Comparison of ENCODE assay signal across 15 mouse cellular contexts in the genomic region with DNA sequence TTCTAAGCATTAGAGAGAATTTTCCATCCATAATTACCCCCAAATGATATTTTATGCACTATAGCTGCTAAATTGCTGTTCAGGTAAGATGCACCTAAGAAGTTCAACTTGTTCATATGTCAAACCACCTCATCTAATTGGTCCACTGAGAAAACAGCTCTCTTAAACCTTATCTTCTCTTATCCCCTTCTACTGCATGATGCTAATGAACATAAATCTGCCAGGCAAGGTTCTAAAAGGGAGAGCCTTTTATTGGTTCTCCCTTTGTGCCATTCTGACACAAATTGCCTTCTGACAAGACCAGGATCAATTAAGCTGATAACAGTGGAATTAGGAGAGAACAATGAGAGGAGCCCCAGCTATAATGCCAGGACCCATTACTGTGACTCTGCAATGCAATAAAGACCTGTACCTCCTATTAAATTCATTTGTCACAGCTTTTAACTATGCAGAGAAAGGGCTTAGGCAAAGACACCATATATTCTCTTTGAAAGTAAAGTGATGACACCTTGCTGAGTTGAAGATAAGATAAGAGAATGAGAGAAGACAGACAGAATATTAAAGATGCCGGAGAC.
"Had no signal": no experiment of that assay in that cellular context is flagged by ENCODE, and none has a peak within 500 bp of the region (broad histone marks: within the 10 kb centered on the region; RNA-seq: fewer than 3 reads in every experiment).

No protein-coding gene starts in this region.

- H3K4me3 ChIP-seq: limb, embryonic 15.5 days; liver, embryonic 12.5 days; myocyte; neural tube, embryonic 13.5 days had no signal

- H3K27me3 ChIP-seq: limb, embryonic 15.5 days; liver, embryonic 12.5 days; neural tube, embryonic 13.5 days had no signal

- H3K9ac ChIP-seq: limb, embryonic 15.5 days; liver, embryonic 12.5 days; lung, embryonic 14.5 days; neural tube, embryonic 13.5 days had no signal

- H3K4me1 ChIP-seq: limb, embryonic 15.5 days; liver, embryonic 12.5 days; neural tube, embryonic 13.5 days had no signal

- H3K27ac ChIP-seq: kidney, postnatal 0 days; limb, embryonic 15.5 days; liver, embryonic 12.5 days; neural tube, embryonic 13.5 days; stomach, postnatal 0 days had no signal

- H3K9me3 ChIP-seq: limb, embryonic 15.5 days; liver, embryonic 12.5 days; neural tube, embryonic 13.5 days had no signal

- DNase-seq: kidney, adult 8-10 months; kidney, postnatal 36 days; layer of hippocampus, adult 9-11 months; layer of hippocampus, postnatal 36 days; lung, embryonic 14.5 days; lung, postnatal 10 days; lung, postnatal 4 days; thymus, postnatal 4 days had no signal

- H3K4me2 ChIP-seq: limb, embryonic 15.5 days; liver, embryonic 12.5 days; lung, embryonic 14.5 days; neural tube, embryonic 13.5 days had no signal

- ATAC-seq: intestine, postnatal 0 days; liver, embryonic 12.5 days had no signal

- H3K36me3 ChIP-seq: limb, embryonic 15.5 days; liver, embryonic 12.5 days; neural tube, embryonic 13.5 days had no signal
